Mouse (Mus musculus): ENCODE measurements around the gene Oxct2b. TPM values are rescaled to one million over a fixed set of nuclear protein-coding genes. Genes with fewer than 3 reads are reported as not detected.

Oxct2b gene
- polyA plus RNA-seq, 1 experiment from 2014 or later, result not detected

Other genes starting within 250 kb of the Oxct2b start
- gene Cap1, start 230.2 kb upstream of the Oxct2b start, polyA plus RNA-seq (2016; fragmentation: Nextera tagmentation; extraction: Ambion mirVana), result 60.7 and 76.1 TPM in 2 replicates
- gene Mfsd2a, start 155.1 kb upstream of the Oxct2b start, polyA plus RNA-seq (2016; fragmentation: Nextera tagmentation; extraction: Ambion mirVana), result 18.5 and 19.4 TPM in 2 replicates
- 39.7 and 42.7 TPM in 2 replicates for gene Mycl, start 120.6 kb upstream of the Oxct2b start, polyA plus RNA-seq (2016; fragmentation: Nextera tagmentation; extraction: Ambion mirVana)
- 23.8 and 25.9 TPM in 2 replicates for gene Trit1, start 99.7 kb upstream of the Oxct2b start, polyA plus RNA-seq (2016; fragmentation: Nextera tagmentation; extraction: Ambion mirVana)
- gene Bmp8b, start 11.1 kb upstream of the Oxct2b start, polyA plus RNA-seq (2016; fragmentation: Nextera tagmentation; extraction: Ambion mirVana), result 0.12 and 0.15 TPM in 2 replicates
- gene Ppie, start 23.7 kb downstream of the Oxct2b start, polyA plus RNA-seq (2016; fragmentation: Nextera tagmentation; extraction: Ambion mirVana), result 142 and 145 TPM in 2 replicates
- gene Hpcal4, start 67.0 kb downstream of the Oxct2b start, polyA plus RNA-seq (2016; fragmentation: Nextera tagmentation; extraction: Ambion mirVana), result 0.30 and 0.73 TPM in 2 replicates
- gene Nt5c1a, start 85.2 kb downstream of the Oxct2b start, polyA plus RNA-seq (2016; fragmentation: Nextera tagmentation; extraction: Ambion mirVana), result not detected in 2 replicates
- gene Heyl, start 117.3 kb downstream of the Oxct2b start, polyA plus RNA-seq (2016; fragmentation: Nextera tagmentation; extraction: Ambion mirVana), result 6.6 and 6.7 TPM in 2 replicates
- gene Pabpc4, start 146.1 kb downstream of the Oxct2b start, polyA plus RNA-seq (2016; fragmentation: Nextera tagmentation; extraction: Ambion mirVana), result 55.4 and 57.9 TPM in 2 replicates
- gene Oxct2a, start 207.4 kb downstream of the Oxct2b start, polyA plus RNA-seq (2016; fragmentation: Nextera tagmentation; extraction: Ambion mirVana), result not detected in 2 replicates
- gene Bmp8a, start 227.0 kb downstream of the Oxct2b start, polyA plus RNA-seq (2016; fragmentation: Nextera tagmentation; extraction: Ambion mirVana), result 0.14 TPM in 1 of 2 replicates, not detected in the other